Mouse (Mus musculus) CD4-positive, CD25-positive, alpha-beta regulatory T cell (primary cell): ENCODE measurements around the gene Krtap5-5. TPM values are rescaled to one million over a fixed set of nuclear protein-coding genes. Genes with fewer than 3 reads are reported as not detected.

ENCODE experiments used
- polyA plus RNA-seq: library from polyadenylated mRNA; unstranded; fragments of 100-300 nt; shearing (Covaris generic); gene quantifications from one replicate; pipeline ENCODE4 v1.2.1, GENCODE M21; 2017

Krtap5-5 gene
- polyA plus RNA-seq, result not detected

DNA sequence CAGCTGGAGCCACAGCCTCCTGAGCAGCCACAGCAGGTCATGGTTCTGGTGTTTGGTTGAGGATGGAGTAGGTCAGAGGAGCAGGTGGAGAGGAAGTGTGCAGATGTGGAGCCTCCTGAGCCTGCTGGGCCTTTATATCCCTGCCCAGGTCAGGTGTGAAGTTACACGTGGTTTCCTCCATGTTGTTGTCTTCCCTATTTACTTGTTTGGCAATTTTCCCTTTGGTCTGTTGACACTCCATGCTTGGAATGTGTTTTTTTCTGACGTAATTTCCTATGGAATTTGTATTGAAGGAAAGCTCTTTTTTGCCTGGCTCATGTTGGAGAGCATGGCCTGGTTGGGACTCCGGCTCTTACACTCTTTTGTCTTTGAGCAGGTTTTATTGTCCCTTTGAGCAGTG, at the start of gene Krtap5-5:
Gene Krtap5-5 (minus strand): TSS at position 101 of the 400 bp plus-strand sequence.

DNA sequence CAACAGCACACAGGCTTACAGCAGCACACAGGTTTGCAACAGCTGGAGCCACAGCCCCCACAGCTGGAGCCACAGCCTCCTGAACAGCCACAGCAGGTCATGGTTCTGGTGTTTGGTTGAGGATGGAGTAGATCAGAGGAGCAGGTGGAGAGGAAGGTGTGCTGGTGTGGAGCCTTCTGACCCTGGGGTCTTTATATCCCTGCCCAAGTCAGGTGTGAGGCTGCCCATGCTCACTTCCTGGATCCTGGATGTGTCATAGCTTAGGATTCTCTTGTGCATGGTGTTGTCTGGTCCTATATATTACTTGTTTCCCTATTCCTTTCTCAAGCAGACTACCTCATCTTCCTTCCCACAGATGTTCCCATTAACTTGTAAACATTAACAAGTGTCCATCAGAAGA, 44.5 kb upstream of the Krtap5-5 start, which contains the start of gene Gm4559:
Gene Gm4559 (minus strand): TSS at position 101 of the 400 bp plus-strand sequence.

DNA sequence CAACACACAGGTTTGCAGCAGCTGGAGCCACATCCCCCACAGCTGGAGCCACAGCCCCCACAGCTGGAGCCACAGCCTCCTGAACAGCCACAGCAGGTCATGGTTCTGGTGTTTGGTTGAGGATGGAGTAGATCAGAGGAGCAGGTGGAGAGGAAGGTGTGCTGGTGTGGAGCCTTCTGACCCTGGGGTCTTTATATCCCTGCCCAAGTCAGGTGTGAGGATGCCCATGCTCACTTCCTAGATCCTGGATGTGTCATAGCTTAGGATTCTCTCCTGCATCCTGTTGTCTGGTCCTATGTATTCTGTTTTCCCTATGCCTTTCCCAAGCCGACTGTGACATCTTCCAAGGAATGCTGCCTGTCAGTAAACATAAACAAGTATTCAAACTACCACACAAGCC, 28.5 kb upstream of the Krtap5-5 start, which contains the start of gene Gm2431:
Gene Gm2431 (minus strand): TSS at position 101 of the 400 bp plus-strand sequence.

DNA sequence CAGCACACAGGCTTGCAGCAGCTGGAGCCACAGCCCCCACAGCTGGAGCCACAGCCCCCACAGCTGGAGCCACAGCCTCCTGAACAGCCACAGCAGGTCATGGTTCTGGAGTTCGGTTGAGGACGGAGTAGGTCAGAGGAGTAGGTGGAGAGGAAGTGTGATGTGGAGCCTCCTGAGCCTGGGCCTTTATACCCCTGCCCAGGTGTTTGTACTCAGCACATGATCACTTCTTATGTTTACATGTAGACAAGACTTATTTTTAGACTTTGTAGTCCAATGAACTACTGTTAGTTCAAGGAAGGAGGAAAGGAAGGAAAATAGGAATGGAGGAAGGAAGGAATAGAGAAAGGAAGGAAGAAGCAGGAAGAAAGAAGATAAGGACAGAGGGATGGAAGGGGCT, 11.2 kb upstream of the Krtap5-5 start, which contains the start of gene Gm40460:
Gene Gm40460 (minus strand): TSS at position 101 of the 400 bp plus-strand sequence.

DNA sequence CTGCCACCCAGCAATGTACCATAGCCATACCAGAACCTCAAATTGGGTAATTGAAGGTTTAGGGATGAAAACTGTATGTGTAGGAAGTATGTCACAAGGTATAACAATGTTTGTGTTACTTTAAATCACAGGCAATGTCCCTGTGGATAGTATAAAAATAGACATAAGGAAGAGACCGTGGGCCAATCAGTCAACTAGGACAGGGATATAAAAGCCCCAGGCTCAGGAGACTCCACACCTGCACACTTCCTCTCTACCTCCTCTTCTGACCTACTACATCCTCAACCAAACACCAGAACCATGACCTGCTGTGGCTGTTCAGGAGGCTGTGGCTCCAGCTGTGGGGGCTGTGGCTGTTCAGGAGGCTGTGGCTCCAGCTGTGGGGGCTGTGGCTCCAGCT, 18.2 kb downstream of the Krtap5-5 start, which contains the start of gene Gm7579:
Gene Gm7579 (plus strand): TSS at position 301 of the 400 bp plus-strand sequence.

DNA sequence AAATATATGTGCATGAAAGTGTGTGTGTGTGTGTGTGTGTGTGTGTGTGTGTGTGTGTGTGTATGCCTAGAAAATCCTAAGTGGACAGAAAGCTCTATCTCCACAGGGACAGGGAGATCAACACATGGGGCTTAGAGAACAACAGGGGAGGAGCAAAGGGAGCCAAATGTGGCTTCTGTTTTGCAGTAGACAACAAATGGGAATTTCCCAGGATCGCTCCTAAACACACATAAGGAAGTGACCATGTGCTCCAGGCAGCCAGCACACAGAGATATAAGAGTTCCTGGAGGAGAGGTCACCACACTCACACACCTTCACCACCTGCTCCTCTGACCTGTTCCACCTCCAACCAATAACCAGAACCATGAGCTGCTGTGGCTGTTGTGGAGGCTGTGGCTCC, 28.7 kb downstream of the Krtap5-5 start, which contains the start of gene Krtap5-3:
Gene Krtap5-3 (plus strand): TSS at position 301 of the 400 bp plus-strand sequence.

DNA sequence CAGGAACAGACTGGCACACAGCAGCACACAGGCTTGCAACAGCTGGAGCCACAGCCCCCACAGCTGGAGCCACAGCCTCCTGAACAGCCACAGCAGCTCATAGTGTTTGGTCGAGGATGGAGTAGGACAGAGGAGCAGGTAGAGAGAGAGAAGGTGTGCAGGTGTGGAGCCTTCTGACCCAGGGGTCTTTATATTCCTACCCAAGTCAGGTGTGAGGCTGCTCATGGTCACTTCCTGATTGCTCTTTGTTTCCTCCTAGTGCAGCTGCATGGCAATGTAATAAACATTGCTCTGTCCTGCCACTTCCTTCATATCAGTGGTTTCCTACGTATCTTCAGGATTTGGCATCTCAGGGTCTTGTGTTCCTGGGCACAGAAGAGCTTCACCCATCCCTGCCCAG, 39.5 kb downstream of the Krtap5-5 start, which contains the start of gene Gm10153:
Gene Gm10153 (minus strand): TSS at position 101 of the 400 bp plus-strand sequence.

Other genes with a start within 250 kb of the Krtap5-5 start
- 76.0 TPM for gene Mob2, start 168.9 kb downstream of the Krtap5-5 start, polyA plus RNA-seq
- gene Dusp8, start 134.1 kb downstream of the Krtap5-5 start, polyA plus RNA-seq, result not detected
- gene Gm45618, start 109.2 kb downstream of the Krtap5-5 start, polyA plus RNA-seq, result not detected
- not detected for gene Gm39115, start 93.9 kb downstream of the Krtap5-5 start, polyA plus RNA-seq
- not detected for gene Gm45337, start 85.4 kb downstream of the Krtap5-5 start, polyA plus RNA-seq
- gene Gm29735, start 72.9 kb downstream of the Krtap5-5 start, polyA plus RNA-seq, result not detected
- not detected for gene Gm4553, start 64.2 kb downstream of the Krtap5-5 start, polyA plus RNA-seq
- gene Krtap5-2, start 54.0 kb downstream of the Krtap5-5 start, polyA plus RNA-seq, result not detected
- gene Gm10153, start 39.6 kb downstream of the Krtap5-5 start, polyA plus RNA-seq, result not detected
- not detected for gene Krtap5-3, start 28.6 kb downstream of the Krtap5-5 start, polyA plus RNA-seq
- not detected for gene Gm7579, start 18.1 kb downstream of the Krtap5-5 start, polyA plus RNA-seq
- gene Gm40460, start 11.1 kb upstream of the Krtap5-5 start, polyA plus RNA-seq, result not detected
- not detected for gene Gm2431, start 28.4 kb upstream of the Krtap5-5 start, polyA plus RNA-seq
- not detected for gene Gm4559, start 44.4 kb upstream of the Krtap5-5 start, polyA plus RNA-seq
- gene Krtap5-1, start 67.1 kb upstream of the Krtap5-5 start, polyA plus RNA-seq, result not detected
- gene Krtap5-4, start 73.6 kb upstream of the Krtap5-5 start, polyA plus RNA-seq, result not detected
- 4.5 TPM for gene Ifitm10, start 143.8 kb upstream of the Krtap5-5 start, polyA plus RNA-seq
- not detected for gene Gm49369, start 152.7 kb upstream of the Krtap5-5 start, polyA plus RNA-seq
- gene Ctsd, start 158.1 kb upstream of the Krtap5-5 start, polyA plus RNA-seq, result 352 TPM
- gene Syt8, start 204.9 kb upstream of the Krtap5-5 start, polyA plus RNA-seq, result not detected
- not detected for gene Tnni2, start 211.8 kb upstream of the Krtap5-5 start, polyA plus RNA-seq
- 1,177 TPM for gene Lsp1, start 230.8 kb upstream of the Krtap5-5 start, polyA plus RNA-seq